In the genomic region with DNA sequence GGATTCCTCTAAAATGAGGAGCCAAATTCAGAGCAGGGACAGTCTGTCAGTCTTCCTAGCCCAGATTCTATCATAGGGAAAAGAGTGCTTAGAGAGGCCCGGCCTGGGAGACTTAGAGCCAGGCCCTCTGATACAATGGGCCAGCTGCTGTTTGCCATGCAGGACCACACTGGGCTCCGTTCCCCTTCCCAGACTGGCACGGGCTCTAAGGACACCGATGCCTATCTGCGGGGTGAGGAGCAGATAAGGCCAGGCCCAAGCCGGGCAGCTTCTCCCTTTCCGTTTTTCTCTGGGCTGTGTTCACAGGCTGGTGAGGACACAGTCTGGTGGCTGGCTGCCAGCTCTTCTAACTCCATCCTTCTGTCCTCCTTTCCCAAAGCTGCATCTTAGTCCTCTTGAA, we compare ENCODE assay signal across 17 mouse cellular contexts.
DNase-seq lines count a peak whose midpoint lies in the region; ATAC-seq lines count a peak whose summit lies in the region.
"Had no signal": no experiment of that assay in that cellular context is flagged by ENCODE, and none has a peak within 500 bp of the region (broad histone marks: within the 10 kb centered on the region; RNA-seq: fewer than 3 reads in every experiment).

No protein-coding gene starts in this region.

- no peak overlapping the region for H3K4me3 ChIP-seq in hindbrain, embryonic 14.5 days (replicated peaks; ENCODE audit: low read length)
- H3K4me3 ChIP-seq in hindbrain, embryonic 11.5 days (ENCODE audit: low read depth, low read length) = no peak overlapping the region
- H3K4me3 ChIP-seq in neural tube, embryonic 15.5 days (replicated peaks) = no peak overlapping the region
- H3K4me3 ChIP-seq: heart, embryonic 10.5 days; midbrain, embryonic 12.5 days had no signal

- peak; percentile 56; the same call in 1 of the 2 replicates for ATAC-seq in hindbrain, embryonic 14.5 days (ENCODE audit: low FRiP score)
- no peak for ATAC-seq in hindbrain, embryonic 11.5 days (ENCODE audit: low FRiP score)
- ATAC-seq in neural tube, embryonic 15.5 days (ENCODE audit: low FRiP score) = 0 out of 2 replicates have a peak, but pooled peaks have one; percentile 12

- H3K4me1 ChIP-seq in hindbrain, embryonic 14.5 days (replicated peaks; ENCODE audit: control insufficient read depth, insufficient read depth, low read length) = peaks cover 15% of the 10 kb centered on the region
- H3K4me1 ChIP-seq in hindbrain, embryonic 11.5 days (replicated peaks; ENCODE audit: control insufficient read depth, insufficient read depth, low read length) = no peaks in the 10 kb centered on the region
- peaks cover 24% of the 10 kb centered on the region for H3K4me1 ChIP-seq in neural tube, embryonic 15.5 days
- H3K4me1 ChIP-seq: heart, embryonic 10.5 days; midbrain, embryonic 12.5 days had no signal

- H3K36me3 ChIP-seq in hindbrain, embryonic 14.5 days (replicated peaks; ENCODE audit: control insufficient read depth, insufficient read depth) = no peaks in the 10 kb centered on the region
- H3K36me3 ChIP-seq in hindbrain, embryonic 11.5 days (ENCODE audit: control insufficient read depth, insufficient read depth, low read length) = no peaks in the 10 kb centered on the region
- H3K36me3 ChIP-seq in neural tube, embryonic 15.5 days = no peaks in the 10 kb centered on the region
- H3K36me3 ChIP-seq: heart, embryonic 10.5 days; midbrain, embryonic 12.5 days had no signal

- WGBS in hindbrain, embryonic 14.5 days = 50% methylated on average over 7 of the region's 7 CpGs
- 73% methylated on average over 7 of the region's 7 CpGs for WGBS in hindbrain, embryonic 11.5 days
- WGBS in neural tube, embryonic 15.5 days = 61% methylated on average over 7 of the region's 7 CpGs

- H3K27me3 ChIP-seq in hindbrain, embryonic 14.5 days (ENCODE audit: control insufficient read depth, insufficient read depth, low read length) = no peaks in the 10 kb centered on the region
- H3K27me3 ChIP-seq in hindbrain, embryonic 11.5 days (ENCODE audit: control insufficient read depth, insufficient read depth, low read length) = no peaks in the 10 kb centered on the region
- no peaks in the 10 kb centered on the region for H3K27me3 ChIP-seq in neural tube, embryonic 15.5 days (replicated peaks)
- H3K27me3 ChIP-seq: midbrain, embryonic 12.5 days had no signal

- H3K27ac ChIP-seq in hindbrain, embryonic 14.5 days = no peak overlapping the region
- no peak overlapping the region for H3K27ac ChIP-seq in hindbrain, embryonic 11.5 days (ENCODE audit: low read depth, low read length)
- H3K27ac ChIP-seq in neural tube, embryonic 15.5 days (replicated peaks) = peak overlapping the region; percentile 41
- H3K27ac ChIP-seq: heart, embryonic 10.5 days; midbrain, embryonic 12.5 days had no signal

- no peak overlapping the region for H3K9ac ChIP-seq in hindbrain, embryonic 14.5 days
- H3K9ac ChIP-seq in hindbrain, embryonic 11.5 days (ENCODE audit: low read depth, low read length) = no peak overlapping the region
- no peak overlapping the region for H3K9ac ChIP-seq in neural tube, embryonic 15.5 days (replicated peaks)
- H3K9ac ChIP-seq: midbrain, embryonic 12.5 days had no signal

- H3K9me3 ChIP-seq in hindbrain, embryonic 14.5 days (ENCODE audit: control insufficient read depth, low read length) = no peaks in the 10 kb centered on the region
- no peaks in the 10 kb centered on the region for H3K9me3 ChIP-seq in hindbrain, embryonic 11.5 days (ENCODE audit: control insufficient read depth, low read length)
- H3K9me3 ChIP-seq in neural tube, embryonic 15.5 days (replicated peaks) = no peaks in the 10 kb centered on the region
- H3K9me3 ChIP-seq: heart, embryonic 10.5 days; midbrain, embryonic 12.5 days had no signal

- H3K4me2 ChIP-seq in hindbrain, embryonic 14.5 days (replicated peaks) = no peak overlapping the region
- no peak overlapping the region for H3K4me2 ChIP-seq in hindbrain, embryonic 11.5 days (replicated peaks; ENCODE audit: low read depth, low read length)
- no peak overlapping the region for H3K4me2 ChIP-seq in neural tube, embryonic 15.5 days
- H3K4me2 ChIP-seq: midbrain, embryonic 12.5 days had no signal

- peak; percentile 10 for DNase-seq in cerebellum, adult 9-10 months
- no peak for DNase-seq in cerebellum, adult 11-12 months
- no peak for DNase-seq in hindbrain, embryonic 14.5 days (ENCODE audit: low spot score)
- DNase-seq in hindbrain, embryonic 11.5 days (ENCODE audit: low spot score) = no peak
- DNase-seq in right cerebral cortex, postnatal 14 days = peak; percentile 39
- DNase-seq in right cerebral cortex, postnatal 36 days (ENCODE audit: low spot score in 2 of 2) = no peak
- DNase-seq in gastrocnemius, adult 18-20 months (ENCODE audit: low spot score) = no peak
- DNase-seq: gastrocnemius, postnatal 14 days; heart, postnatal 10 days; kidney, adult 9 months; kidney, postnatal 4 days; lung, adult 18-20 months; lung, postnatal 4 days; thymus, postnatal 4 days had no signal

Comparison
In these comparisons a context has a peak if more than half of its experiments do, and no peak if none do; other contexts are left out.
1. DNase-seq: peak in cerebellum, adult 9-10 months (single experiment) and right cerebral cortex, postnatal 14 days (single experiment); none in cerebellum, adult 11-12 months (single experiment), hindbrain, embryonic 14.5 days (single experiment), hindbrain, embryonic 11.5 days (single experiment), right cerebral cortex, postnatal 36 days (0 of 2) and gastrocnemius, adult 18-20 months (single experiment).